Mouse (Mus musculus) CH12.LX (cell line): ENCODE measurements around the gene Hnf1a. TPM values are rescaled to one million over a fixed set of nuclear protein-coding genes. Genes with fewer than 3 reads are reported as not detected.

Source experiments
- DNase-seq: peaks from one replicate; pipeline ENCODE4 v3.0.0-alpha.2; 2013; ENCODE audit errors: extremely low read depth
- H3K27ac ChIP-seq: 2 replicates; pipeline ENCODE4 v1.5.1; 2012; ENCODE audit warnings: low read depth, mild to moderate bottlenecking, control low read depth, moderate library complexity; ENCODE audit not compliant: insufficient read depth
- H3K27me3 ChIP-seq: replicated peaks from 2 replicates; pipeline ENCODE3; 2012; ENCODE audit warnings: inconsistent platforms
- H3K36me3 ChIP-seq, 2 experiments: replicated peaks in 1 of 2; 2 replicates each; pipeline versions ENCODE3 to v1.6.1; 2012; ENCODE audit warnings: inconsistent platforms in 1 of 2, low read length in 1 of 2, mild to moderate bottlenecking in 1 of 2, mixed read lengths in 1 of 2, moderate library complexity in 1 of 2; ENCODE audit not compliant: control insufficient read depth in 1 of 2, insufficient read depth in 1 of 2
- H3K4me1 ChIP-seq, 2 experiments: 2 replicates each; pipeline ENCODE4 v1.6.1; 2012; ENCODE audit warnings: inconsistent platforms in 1 of 2, moderate library complexity in 1 of 2; ENCODE audit not compliant: insufficient read depth in 2 of 2, control insufficient read depth in 1 of 2
- H3K4me2 ChIP-seq: 2 replicates; pipeline ENCODE4 v1.6.1; 2012; ENCODE audit warnings: low read depth, mild to moderate bottlenecking, control low read depth; ENCODE audit not compliant: poor library complexity, insufficient read depth, severe bottlenecking
- H3K4me3 ChIP-seq, 3 experiments: fragments of 150-350 bp in 1 of 3; sonication (generic) in 1 of 3; replicated peaks in 1 of 3; 2 replicates each; pipeline versions ENCODE3 to v1.5.1; 2011 to 2012; ENCODE audit warnings: low read depth in 2 of 3, low read length in 2 of 3, mild to moderate bottlenecking in 2 of 3, moderate library complexity in 2 of 3, control low read depth in 1 of 3, improper control_type of control experiment in 1 of 3, inconsistent platforms in 1 of 3, mixed read lengths in 1 of 3; ENCODE audit not compliant: poor library complexity in 1 of 3
- H3K79me2 ChIP-seq: replicated peaks from 2 replicates; pipeline ENCODE4 v1.6.1; 2012; ENCODE audit warnings: mild to moderate bottlenecking, moderate library complexity; ENCODE audit not compliant: control insufficient read depth, poor library complexity, insufficient read depth, severe bottlenecking; ENCODE audit errors: extremely low read depth
- H3K9ac ChIP-seq: 2 replicates; pipeline ENCODE4 v1.6.1; 2012; ENCODE audit warnings: low read depth, mild to moderate bottlenecking, control low read depth, moderate library complexity; ENCODE audit not compliant: insufficient read depth
- H3K9me3 ChIP-seq: replicated peaks from 2 replicates; pipeline ENCODE3; 2012; ENCODE audit warnings: low read length, inconsistent platforms, mixed read lengths
- BHLHE40 ChIP-seq: IDR thresholded peaks from 2 replicates; pipeline ENCODE4 v1.6.1; 2011; ENCODE audit warnings: mild to moderate bottlenecking, low read depth, low read length, improper control_type of control experiment
- CHD1 ChIP-seq: IDR thresholded peaks from 2 replicates; pipeline ENCODE4 v1.6.1; 2012; ENCODE audit warnings: low read depth, low read length, improper control_type of control experiment, inconsistent platforms
- CHD2 ChIP-seq: IDR thresholded peaks from 2 replicates; pipeline ENCODE4 v1.6.1; 2011; ENCODE audit warnings: low read length, improper control_type of control experiment
- CTCF ChIP-seq, 2 experiments: IDR thresholded peaks in 1 of 2; conservative IDR thresholded peaks in 1 of 2; 2 replicates each; pipeline ENCODE4 v1.5.1; 2011 to 2012; ENCODE audit warnings: low read depth in 2 of 2, low read length in 2 of 2, improper control_type of control experiment in 1 of 2, inconsistent platforms in 1 of 2, mild to moderate bottlenecking in 1 of 2, moderate library complexity in 1 of 2
- E2F4 ChIP-seq: IDR thresholded peaks from 2 replicates; pipeline ENCODE4 v1.6.1; 2011; ENCODE audit warnings: low read depth, low read length, improper control_type of control experiment; ENCODE audit not compliant: insufficient replicate concordance
- ELF1 ChIP-seq: IDR thresholded peaks from 2 replicates; pipeline ENCODE4 v1.6.1; 2014; ENCODE audit warnings: low read depth, mild to moderate bottlenecking, inconsistent platforms, low read length, improper control_type of control experiment
- EP300 ChIP-seq: IDR thresholded peaks from 2 replicates; pipeline ENCODE4 v1.6.1; 2011; ENCODE audit warnings: low read length, improper control_type of control experiment
- ETS1 ChIP-seq: conservative IDR thresholded peaks from 2 replicates; pipeline ENCODE4 v1.6.1; 2012; ENCODE audit warnings: low read depth, mild to moderate bottlenecking, inconsistent platforms, low read length, improper control_type of control experiment, moderate library complexity
- GABPA ChIP-seq: IDR thresholded peaks from 2 replicates; pipeline ENCODE4 v1.6.1; 2012; ENCODE audit warnings: low read depth, low read length, improper control_type of control experiment, inconsistent platforms; ENCODE audit not compliant: insufficient replicate concordance
- HCFC1 ChIP-seq: IDR thresholded peaks from 2 replicates; pipeline ENCODE4 v1.6.1; 2012; ENCODE audit warnings: low read depth, mild to moderate bottlenecking, inconsistent platforms, low read length, improper control_type of control experiment
- IRF4 ChIP-seq: IDR thresholded peaks from 2 replicates; pipeline ENCODE4 v1.6.1; 2014; ENCODE audit warnings: low read depth, mild to moderate bottlenecking, inconsistent platforms, low read length, improper control_type of control experiment
- JUN ChIP-seq: IDR thresholded peaks from 2 replicates; pipeline ENCODE4 v1.6.1; 2011; ENCODE audit warnings: low read depth, mild to moderate bottlenecking, low read length, improper control_type of control experiment, moderate library complexity; ENCODE audit not compliant: insufficient read depth
- JUND ChIP-seq: conservative IDR thresholded peaks from 2 replicates; pipeline ENCODE4 v1.6.1; 2011; ENCODE audit warnings: low read depth, low read length, improper control_type of control experiment
- KAT2A ChIP-seq: IDR thresholded peaks from 2 replicates; pipeline ENCODE4 v1.6.1; 2012; ENCODE audit warnings: low read length, improper control_type of control experiment, inconsistent platforms; ENCODE audit not compliant: insufficient replicate concordance
- MAFK ChIP-seq: IDR thresholded peaks from 2 replicates; pipeline ENCODE4 v1.6.1; 2011; ENCODE audit warnings: low read length, improper control_type of control experiment; ENCODE audit not compliant: insufficient replicate concordance
- MAX ChIP-seq: IDR thresholded peaks from 2 replicates; pipeline ENCODE4 v1.6.1; 2011; ENCODE audit warnings: low read length, improper control_type of control experiment
- MAZ ChIP-seq: IDR thresholded peaks from 2 replicates; pipeline ENCODE4 v1.6.1; 2012; ENCODE audit warnings: low read depth, mild to moderate bottlenecking, inconsistent platforms, low read length, improper control_type of control experiment, moderate library complexity
- MEF2A ChIP-seq: IDR thresholded peaks from 2 replicates; pipeline ENCODE4 v1.6.1; 2014; ENCODE audit warnings: low read depth, mild to moderate bottlenecking, inconsistent platforms, low read length, improper control_type of control experiment, borderline replicate concordance
- MXI1 ChIP-seq: IDR thresholded peaks from 2 replicates; pipeline ENCODE4 v1.6.1; 2011; ENCODE audit warnings: mild to moderate bottlenecking, low read depth, low read length, improper control_type of control experiment
- MYC ChIP-seq: IDR thresholded peaks from 2 replicates; pipeline ENCODE4 v1.6.1; 2011; ENCODE audit warnings: low read depth, mild to moderate bottlenecking, improper control_type of control experiment, low read length
- NELFE ChIP-seq: IDR thresholded peaks from 2 replicates; pipeline ENCODE4 v1.6.1; 2011; ENCODE audit warnings: low read depth, low read length, improper control_type of control experiment
- NRF1 ChIP-seq: IDR thresholded peaks from 2 replicates; pipeline ENCODE4 v1.6.1; 2014; ENCODE audit warnings: low read depth, mild to moderate bottlenecking, inconsistent platforms, low read length, improper control_type of control experiment, moderate library complexity
- PAX5 ChIP-seq: IDR thresholded peaks from 2 replicates; pipeline ENCODE4 v1.6.1; 2012; ENCODE audit warnings: low read length, inconsistent platforms, mixed read lengths
- POLR2A ChIP-seq: IDR thresholded peaks from 2 replicates; pipeline ENCODE4 v1.6.1; 2011; ENCODE audit warnings: low read depth, mild to moderate bottlenecking, improper control_type of control experiment, low read length
- POLR2AphosphoS2 ChIP-seq: IDR thresholded peaks from 2 replicates; pipeline ENCODE4 v1.6.1; 2011; ENCODE audit warnings: low read depth, low read length, improper control_type of control experiment
- RAD21 ChIP-seq: IDR thresholded peaks from 2 replicates; pipeline ENCODE4 v1.6.1; 2011; ENCODE audit warnings: low read depth, mild to moderate bottlenecking, low read length, improper control_type of control experiment, moderate library complexity
- RCOR1 ChIP-seq: conservative IDR thresholded peaks from 2 replicates; pipeline ENCODE4 v1.6.1; 2012; ENCODE audit warnings: low read depth, mild to moderate bottlenecking, inconsistent platforms, low read length, improper control_type of control experiment
- SIN3A ChIP-seq: IDR thresholded peaks from 2 replicates; pipeline ENCODE4 v1.6.1; 2012; ENCODE audit warnings: low read length, improper control_type of control experiment, inconsistent platforms
- SMC3 ChIP-seq: IDR thresholded peaks from 2 replicates; pipeline ENCODE4 v1.6.1; 2011; ENCODE audit warnings: low read depth, low read length, improper control_type of control experiment
- TBP ChIP-seq: conservative IDR thresholded peaks from 2 replicates; pipeline ENCODE4 v1.6.1; 2011; ENCODE audit warnings: low read depth, low read length, improper control_type of control experiment
- TCF12 ChIP-seq: IDR thresholded peaks from 2 replicates; pipeline ENCODE4 v1.6.1; 2014; ENCODE audit warnings: low read depth, mild to moderate bottlenecking, inconsistent platforms, low read length, improper control_type of control experiment
- UBTF ChIP-seq: IDR thresholded peaks from 2 replicates; pipeline ENCODE4 v1.6.1; 2012; ENCODE audit warnings: low read depth, mild to moderate bottlenecking, inconsistent platforms, low read length, improper control_type of control experiment, moderate library complexity
- USF1 ChIP-seq: IDR thresholded peaks from 2 replicates; pipeline ENCODE4 v1.6.1; 2014; ENCODE audit warnings: low read depth, mild to moderate bottlenecking, inconsistent platforms, low read length, improper control_type of control experiment
- USF2 ChIP-seq: conservative IDR thresholded peaks from 2 replicates; pipeline ENCODE4 v1.6.1; 2011; ENCODE audit warnings: low read depth, low read length, improper control_type of control experiment
- ZC3H11A ChIP-seq: IDR thresholded peaks from 2 replicates; pipeline ENCODE4 v1.6.1; 2012; ENCODE audit warnings: low read depth, mild to moderate bottlenecking, inconsistent platforms, low read length, improper control_type of control experiment
- ZKSCAN1 ChIP-seq: IDR thresholded peaks from 2 replicates; pipeline ENCODE4 v1.6.1; 2012; ENCODE audit warnings: low read depth, inconsistent platforms, low read length, improper control_type of control experiment, borderline replicate concordance
- ZMIZ1 ChIP-seq: IDR thresholded peaks from 2 replicates; pipeline ENCODE4 v1.6.1; 2012; ENCODE audit warnings: low read depth, mild to moderate bottlenecking, inconsistent platforms, low read length, improper control_type of control experiment
- ZNF384 ChIP-seq: IDR thresholded peaks from 2 replicates; pipeline ENCODE4 v1.6.1; 2012; ENCODE audit warnings: low read depth, low read length, improper control_type of control experiment, inconsistent platforms
- dilution Hi-C: fragments of 300-500 bp; cut with MboI; formaldehyde crosslinking; loops from 2 replicates; pipeline ENCODE4 v1.14.3; 2020; ENCODE audit warnings: low sequenced_read_pairs; ENCODE audit not compliant: extremely low pct_unique_long_range_greater_than_20kb, extremely low pct_ligation_motif_present
- in situ Hi-C: fragments of 300-500 bp; cut with MboI; formaldehyde crosslinking; loops from 3 replicates; pipeline ENCODE4 v1.14.3; 2019; ENCODE audit warnings: low sequenced_read_pairs, low pct_ligation_motif_present, low pct_unique_long_range_greater_than_20kb, mixed read lengths
- polyA plus RNA-seq: library from polyadenylated mRNA; unstranded; fragments of >175 nt; gene quantifications from 2 replicates; pipeline ENCODE4 v1.2.1, GENCODE M21; 2012; ENCODE audit warnings: low read depth; ENCODE audit not compliant: insufficient read length
- total RNA-seq, 2 experiments: library from RNA; depleted of rRNA; stranded (reverse); fragments of 300-350 nt in 1 of 2; fragments of >200 nt in 1 of 2; gene quantifications; 2 replicates each; pipeline ENCODE4 v1.2.3; 2012 to 2014

Hnf1a gene
- total and polyA plus RNA-seq, 3 experiments = not detected

- no peak overlapping the region for H3K27ac ChIP-seq
- peak overlapping the region; percentile 88 for H3K4me2 ChIP-seq
- H3K79me2 ChIP-seq = no peaks in the 10 kb centered on the region
- dilution Hi-C loops = no loop called here
- no peaks in the 10 kb centered on the region for H3K9me3 ChIP-seq
- peak overlapping the region; percentile 3 to 24 (median 11) for H3K4me3 ChIP-seq
- 0 out of 2 replicates have a peak overlapping the region, but pooled peaks have one; percentile 10 for H3K9ac ChIP-seq
- peak; percentile 49 for DNase-seq
- no peaks in the 10 kb centered on the region for H3K36me3 ChIP-seq
- in situ Hi-C loops = no loop called here
- peaks cover 8 to 28% of the 10 kb centered on the region in 2 experiments for H3K4me1 ChIP-seq
- peaks cover 2% of the 10 kb centered on the region for H3K27me3 ChIP-seq
- peak; percentile 70; the same call in 1 of the 2 replicates for TF ChIP-seq MAX
- TF ChIP-seq POLR2A = no peak
- peak; percentile 81 for TF ChIP-seq IRF4
- TF ChIP-seq SMC3 = no peak
- TF ChIP-seq MAFK = no peak
- TF ChIP-seq CHD1 = no peak
- TF ChIP-seq EP300 = peak; percentile 61; the same call in 1 of the 2 replicates
- peak; percentile 60; the same call in 1 of the 2 replicates for TF ChIP-seq MYC
- no peak for TF ChIP-seq POLR2AphosphoS2
- no peak for TF ChIP-seq HCFC1
- TF ChIP-seq KAT2A = no peak
- no peak for TF ChIP-seq ETS1
- TF ChIP-seq ZC3H11A = no peak
- no peak for TF ChIP-seq JUN
- TF ChIP-seq MEF2A = peak; percentile 72
- 0 out of 2 replicates have a peak, but pooled peaks have one; percentile 65 for TF ChIP-seq CHD2
- TF ChIP-seq MXI1 = peak; percentile 42; the same call in 1 of the 2 replicates
- TF ChIP-seq PAX5 = no peak
- 0 out of 2 replicates have a peak, but pooled peaks have one; percentile 44 for TF ChIP-seq RCOR1
- TF ChIP-seq USF1 = no peak
- no peak for TF ChIP-seq ZMIZ1
- no peak for TF ChIP-seq ZNF384
- no peak for TF ChIP-seq ELF1
- TF ChIP-seq RAD21 = no peak
- no peak for TF ChIP-seq BHLHE40
- no peak for TF ChIP-seq USF2
- TF ChIP-seq ZKSCAN1 = no peak
- TF ChIP-seq E2F4 = no peak
- no peak for TF ChIP-seq NRF1
- no peak for TF ChIP-seq NELFE
- no peak for TF ChIP-seq MAZ
- peak; percentile 48; the same call in 1 of the 2 replicates for TF ChIP-seq SIN3A
- no peak for TF ChIP-seq TBP
- TF ChIP-seq GABPA = no peak
- TF ChIP-seq UBTF = no peak
- TF ChIP-seq CTCF (conservative IDR thresholded peaks at IDR 0.05 in 1 of 2, IDR thresholded peaks at IDR 0.05 in 1 of 2; ENCODE audit: low read depth in 2 of 2, low read length in 2 of 2) = no peak
- peak; percentile 41; the same call in 1 of the 2 replicates for TF ChIP-seq TCF12
- TF ChIP-seq JUND = no peak
- TF ChIP-seq, all 38 proteins: peak for 10
Observed at GRCm38 (mm10) chr5:115003224-115003873, 32.5 kb upstream of the Hnf1a start.
